Mouse (Mus musculus): ENCODE results near the gene Mast1.

The Mast1 gene

DNA sequence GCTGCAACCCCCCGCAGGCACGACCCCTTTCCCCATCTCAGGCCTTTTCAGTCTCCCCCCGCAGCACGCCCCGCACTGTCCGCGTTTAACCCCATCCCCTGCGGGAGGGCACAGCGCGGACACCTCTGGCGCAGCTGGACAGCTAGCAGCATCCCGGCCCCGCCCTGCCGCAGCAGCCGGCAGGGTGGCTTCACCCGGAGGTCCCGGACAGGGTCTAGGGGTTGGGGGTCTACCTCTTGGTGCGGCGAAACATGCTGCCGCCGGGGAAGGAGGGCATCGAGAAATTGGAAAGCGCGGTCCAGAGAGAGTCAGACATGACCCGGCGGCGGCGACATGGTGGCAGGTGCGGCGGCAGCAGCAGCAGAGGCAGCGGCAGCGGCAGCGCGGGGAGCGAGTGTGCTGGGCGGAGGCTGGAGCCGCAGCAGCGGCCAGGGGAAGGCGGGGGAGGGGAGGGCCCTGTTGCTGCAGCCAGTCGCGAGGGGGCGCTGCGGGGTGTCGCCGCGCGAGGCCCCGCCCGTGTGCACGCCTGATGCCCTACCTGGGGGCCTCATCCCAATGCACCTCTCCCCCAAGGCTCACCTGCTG lies at the start of gene Mast1:
Gene Mast1 (minus strand): TSS at position 398 of the 585 bp plus-strand sequence.
- peak; percentile 83 for DNase-seq

- DNase-seq: no peak
Measured at GRCm38 (mm10) chr8:84986379-84986945, 49.3 kb upstream of the Mast1 start.

DNA sequence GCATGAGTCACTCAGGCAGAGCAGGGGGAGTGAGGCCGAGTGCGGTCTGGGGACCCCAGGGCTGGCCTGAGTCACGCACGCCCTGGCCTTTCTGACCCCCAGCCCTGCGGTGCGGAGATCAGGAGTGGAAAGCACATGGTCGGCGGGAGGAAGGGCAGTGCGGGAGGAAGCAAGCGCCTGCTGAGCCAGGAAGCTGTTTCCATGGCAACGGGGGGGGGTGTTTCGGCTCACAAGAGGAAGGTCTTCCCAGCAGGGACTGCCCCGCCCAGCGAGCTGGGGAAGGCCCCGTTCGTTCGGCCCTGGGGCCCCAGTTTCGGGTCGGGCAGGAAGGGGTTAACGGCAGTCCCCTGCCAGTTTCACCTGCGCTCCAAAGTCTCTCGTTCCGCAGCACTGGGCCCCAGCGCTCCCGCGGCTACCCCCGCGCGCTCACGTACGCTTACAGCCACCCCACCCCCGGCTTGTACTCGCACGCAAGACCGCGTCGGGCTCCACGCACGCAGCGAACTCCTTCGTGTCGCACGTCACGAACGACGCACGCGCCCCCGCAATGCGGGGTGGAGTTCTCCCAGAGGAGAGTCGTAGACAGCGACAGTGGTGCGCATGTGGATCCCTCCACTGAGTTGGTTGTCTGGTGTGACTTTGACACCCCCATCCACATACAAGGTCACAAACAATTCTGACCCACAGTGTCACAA lies 48.7 kb upstream of the Mast1 start:
- DNase-seq: peak; percentile 96

- DNase-seq: no peak
Measured at GRCm38 (mm10) chr8:84985049-84985683, 48.0 kb upstream of the Mast1 start.

DNA sequence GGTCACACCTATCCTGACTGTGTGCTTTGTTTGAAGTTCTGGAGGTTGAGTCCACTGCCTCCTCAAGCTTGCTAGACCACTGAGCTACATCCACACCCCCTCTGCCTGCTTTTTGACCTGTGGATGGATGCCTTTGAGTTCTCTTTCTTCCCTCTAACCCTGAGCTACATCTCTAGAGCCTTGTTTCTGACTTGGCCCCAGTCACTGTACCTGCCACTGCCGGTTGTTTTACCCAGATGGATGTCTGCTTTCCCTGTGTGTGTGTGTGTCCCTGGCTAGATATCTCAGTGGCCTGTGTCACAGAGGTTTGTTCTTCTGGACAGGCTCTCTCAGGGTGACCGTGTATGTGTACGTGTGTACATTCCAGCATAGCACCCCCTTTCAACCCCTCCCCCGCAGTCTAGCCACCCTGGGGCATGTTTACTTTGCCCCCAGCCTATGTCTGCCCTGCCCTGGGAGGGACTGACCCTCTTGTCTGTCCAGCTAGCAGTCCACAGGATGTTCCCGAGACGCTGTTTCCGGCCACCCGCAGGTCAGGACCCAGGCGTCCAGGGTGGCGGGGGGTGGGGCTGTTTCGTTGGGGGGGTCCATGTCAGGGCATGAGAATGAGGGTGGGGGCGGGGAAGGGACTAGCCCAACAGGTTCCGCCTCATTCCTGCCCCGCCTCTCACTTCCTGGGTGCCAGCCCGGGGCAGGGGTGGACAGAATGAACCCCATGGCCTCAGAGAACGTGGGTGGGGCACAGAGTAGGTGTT lies 47.3 kb upstream of the Mast1 start:
- no peak for DNase-seq

- no peak for DNase-seq
Measured at GRCm38 (mm10) chr8:84982499-84983011, 45.4 kb upstream of the Mast1 start.

DNA sequence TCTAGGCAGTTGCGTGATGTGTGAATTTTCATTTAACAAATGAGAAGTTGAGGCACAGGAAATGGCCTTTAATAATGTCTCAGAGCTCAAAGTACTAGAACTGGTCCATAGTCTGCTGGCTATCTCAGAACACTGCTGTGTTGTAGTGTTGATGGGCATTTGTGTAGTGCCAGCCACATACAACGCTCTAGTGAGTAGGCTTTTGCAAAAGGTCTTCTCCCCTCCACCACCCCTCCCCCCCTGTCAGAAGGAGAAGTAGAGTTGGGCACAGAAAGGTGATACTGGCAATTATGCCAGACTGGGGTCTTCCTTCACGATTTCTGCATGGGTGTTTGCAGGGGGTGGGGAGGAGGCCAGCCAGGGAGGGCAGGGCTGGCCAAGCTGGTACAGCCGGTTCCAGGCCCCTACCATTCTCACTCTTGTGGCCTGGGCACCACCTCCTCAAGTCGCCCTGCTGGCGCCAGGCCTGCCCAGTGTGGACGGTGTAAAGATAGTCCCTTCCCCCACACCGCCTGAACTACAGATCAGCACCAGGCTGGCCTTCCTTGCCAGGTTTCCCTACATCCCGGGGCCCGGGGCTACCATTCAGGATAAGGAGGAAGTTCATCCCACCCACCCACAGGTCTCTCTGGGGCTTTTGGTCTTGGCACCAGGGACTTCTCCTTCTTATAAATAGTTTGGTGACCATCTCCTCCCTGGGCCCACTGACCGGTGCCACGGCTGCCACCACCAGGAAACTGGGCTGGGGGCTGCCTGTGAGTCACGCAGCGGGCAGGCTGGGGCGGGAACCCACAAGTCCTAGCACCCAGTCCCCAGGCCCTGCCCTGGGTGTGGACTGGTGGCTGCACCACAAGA lies 44.7 kb upstream of the Mast1 start:
- no peak for DNase-seq

DNA sequence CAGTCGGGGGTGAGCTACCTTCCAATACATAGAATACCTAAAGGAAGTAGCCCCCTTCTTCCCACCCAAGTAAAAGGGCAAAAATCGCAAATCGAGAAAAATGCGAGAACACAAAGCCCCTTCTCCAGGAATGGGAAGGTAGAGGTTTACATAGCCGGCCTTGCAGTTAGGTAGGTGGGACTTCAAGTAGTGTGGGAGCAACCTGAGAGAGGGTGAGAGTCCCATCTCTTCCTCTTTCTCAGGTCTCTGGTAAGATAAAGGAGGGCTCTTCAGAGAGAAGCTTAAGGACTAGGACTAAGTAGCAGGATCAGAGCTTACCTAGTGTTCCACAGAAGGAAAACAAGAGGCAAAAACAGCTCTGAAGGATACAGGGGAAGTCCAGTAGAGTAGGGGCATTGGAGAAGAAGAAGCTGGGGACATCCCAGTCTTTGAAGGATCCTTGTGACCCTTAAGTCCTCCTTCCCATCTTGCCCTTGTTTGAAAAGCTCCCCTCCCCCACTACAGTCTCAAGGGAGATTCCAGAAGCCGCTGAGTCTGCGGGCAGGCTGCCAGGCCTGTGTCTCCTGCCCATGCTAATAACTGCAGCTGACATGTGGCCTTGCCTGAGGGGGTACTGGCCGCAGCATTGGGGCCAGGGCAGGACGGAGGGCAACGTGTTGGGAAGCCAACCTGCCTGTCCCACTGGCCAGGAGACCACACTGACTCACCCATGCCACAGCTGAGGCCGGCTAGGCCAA lies 43.6 kb upstream of the Mast1 start:
- DNase-seq: no peak

DNA sequence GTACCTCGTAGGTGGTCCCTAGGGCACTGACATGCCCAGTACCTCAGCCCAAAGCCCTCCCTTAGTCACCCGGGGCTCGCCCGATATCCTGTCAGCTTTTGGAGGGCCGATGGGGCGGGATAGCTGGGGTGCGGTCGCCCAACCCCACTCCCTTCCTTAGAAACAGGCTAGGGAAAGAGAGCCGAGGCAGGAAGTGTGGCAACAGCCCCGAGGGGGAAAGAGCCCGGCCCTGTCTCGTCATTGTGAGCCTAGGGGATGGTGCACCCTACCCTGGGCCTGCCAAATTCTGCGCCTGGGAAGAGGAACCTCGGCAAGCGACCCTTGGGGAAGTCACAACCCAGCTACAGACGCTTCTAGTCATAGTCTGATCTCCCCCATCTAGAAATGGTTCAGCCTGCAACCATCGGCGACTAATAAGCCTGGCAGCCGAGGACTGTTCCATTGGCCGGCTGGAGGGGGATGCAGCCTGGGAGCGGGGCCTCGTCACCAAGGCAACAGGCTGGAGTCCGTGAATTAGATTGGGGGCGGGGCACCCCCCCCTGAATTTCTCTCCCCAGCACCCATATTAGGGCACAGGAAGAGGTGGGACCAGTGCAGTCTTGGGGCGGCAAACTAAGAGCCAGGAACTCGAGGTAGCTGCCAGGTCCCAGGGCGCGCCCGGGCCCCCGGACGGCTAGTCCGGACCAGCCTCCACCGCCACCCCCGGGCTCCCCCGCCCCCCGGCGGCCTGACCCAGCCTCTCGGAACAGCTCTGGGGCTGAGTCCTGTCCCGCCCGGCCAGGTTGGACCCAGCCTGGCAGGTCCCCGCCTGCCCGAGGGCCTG lies 42.7 kb upstream of the Mast1 start:
- peak; percentile 91 for DNase-seq

DNA sequence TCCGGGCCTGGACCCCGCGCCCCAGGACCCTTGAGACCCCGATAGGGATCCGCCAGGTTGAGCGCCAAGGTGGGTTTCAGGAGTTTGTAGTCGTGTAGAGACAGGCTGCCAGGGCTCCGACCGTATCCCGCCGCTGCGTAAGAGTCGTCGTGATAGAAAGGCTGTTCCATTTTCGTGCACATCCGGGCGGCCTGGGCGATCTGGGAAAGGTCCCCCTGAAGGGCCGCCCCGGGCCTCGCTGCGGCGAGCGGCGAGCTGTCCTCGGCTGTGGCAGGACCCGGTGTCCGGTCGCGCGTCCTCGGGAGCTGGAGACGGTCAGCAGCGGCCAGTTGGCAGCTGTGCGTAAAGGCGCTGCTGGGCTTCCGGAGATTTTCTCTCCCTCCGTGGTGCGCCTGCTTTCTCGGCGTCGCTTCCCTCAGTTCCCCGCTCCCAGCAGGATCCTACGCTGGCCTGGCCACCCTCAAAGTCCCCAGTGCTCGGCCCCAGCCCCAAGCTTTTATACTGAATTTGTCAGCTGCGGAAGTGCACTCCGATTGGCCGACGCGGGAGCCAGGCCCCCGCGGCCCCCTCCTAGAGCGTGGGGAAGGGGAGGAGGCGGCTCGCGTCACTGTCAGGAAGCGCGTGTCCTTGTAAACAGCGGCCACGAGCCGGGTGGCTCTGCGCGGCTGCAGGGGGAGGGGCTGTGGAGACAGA lies 41.2 kb upstream of the Mast1 start, which contains the start of gene Junb:
Gene Junb (minus strand): TSS at position 471 of the 693 bp plus-strand sequence.
- DNase-seq: peak; percentile 96

DNA sequence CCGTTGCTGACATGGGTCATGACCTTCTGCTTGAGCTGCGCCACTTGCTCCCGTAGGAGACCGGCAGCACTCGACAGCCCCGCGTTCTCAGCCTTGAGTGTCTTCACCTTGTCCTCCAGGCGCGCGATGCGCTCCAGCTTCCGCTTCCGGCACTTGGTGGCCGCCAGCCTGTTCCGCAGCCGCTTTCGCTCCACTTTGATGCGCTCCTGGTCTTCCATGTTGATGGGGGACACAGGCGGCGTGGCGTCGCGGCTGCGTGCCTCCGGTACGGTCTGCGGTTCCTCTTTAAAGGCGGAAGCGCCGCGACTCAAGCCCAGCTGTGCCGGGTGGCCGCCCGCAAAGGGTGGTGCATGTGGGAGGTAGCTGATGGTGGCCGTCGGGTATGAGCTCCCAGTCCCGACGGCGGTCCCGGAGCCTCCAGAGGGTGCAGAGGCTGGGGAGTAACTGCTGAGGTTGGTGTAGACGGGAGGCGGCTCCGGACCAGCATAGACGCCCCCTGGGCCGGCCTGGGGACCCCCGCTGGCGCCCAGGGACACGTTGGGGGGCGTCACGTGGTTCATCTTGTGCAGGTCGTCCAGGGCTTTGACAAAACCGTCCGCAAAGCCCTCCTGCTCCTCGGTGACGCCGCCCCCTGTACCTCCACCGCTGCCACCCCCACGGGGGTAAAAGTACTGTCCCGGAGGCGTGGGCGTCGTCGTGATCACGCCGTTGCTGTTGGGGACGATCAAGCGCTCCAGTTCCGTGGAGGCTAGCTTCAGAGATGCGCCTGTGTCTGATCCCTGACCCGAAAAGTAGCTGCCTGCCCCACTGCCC lies 40.5 kb upstream of the Mast1 start:
- DNase-seq: peak; percentile 69

GRCm38 (mm10) chr8:84976763-84977434 lies 39.7 kb upstream of the Mast1 start:
- DNase-seq: no peak

GRCm38 (mm10) chr8:84976031-84976762 lies 39.0 kb upstream of the Mast1 start:
- peak; percentile 96 for DNase-seq

DNA sequence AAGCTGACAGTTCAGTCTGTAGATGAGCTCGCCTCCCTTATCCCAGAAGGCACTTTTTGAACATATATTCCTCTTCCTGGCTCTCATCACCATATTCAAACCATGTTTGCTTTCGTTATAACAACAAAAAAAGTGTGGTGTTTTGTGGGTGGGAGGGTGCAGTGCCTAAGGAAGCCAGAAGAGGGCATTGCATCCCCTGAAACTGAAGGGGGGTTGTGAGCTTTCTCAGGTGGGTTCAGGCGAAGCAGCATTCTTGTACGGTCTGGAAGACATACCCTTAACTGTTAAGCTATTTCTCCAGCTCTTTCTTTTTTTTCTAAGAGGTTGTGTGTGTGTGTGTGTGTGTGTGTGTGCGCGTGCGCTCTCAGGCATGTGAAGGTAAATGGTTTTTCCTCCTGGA lies 38.3 kb upstream of the Mast1 start:
- peak; percentile 54 for DNase-seq

- DNase-seq: no peak
Measured at GRCm38 (mm10) chr8:84974543-84975142, 37.5 kb upstream of the Mast1 start.

- DNase-seq: peak; percentile 48
Measured at GRCm38 (mm10) chr8:84973803-84974542, 36.8 kb upstream of the Mast1 start.

Data from right cerebral cortex, postnatal 25 days (tissue).